Mouse (Mus musculus): ENCODE data around the gene Btaf1.
A peak's percentile ranks its signal among the peaks of the same experiment; 100 is the strongest.

GRCm38 (mm10) chr19:36897778-36898177 is 28.1 kb upstream of the Btaf1 start:
- TF ChIP-seq CTCF (IDR thresholded peaks at IDR 0.05; ENCODE audit: borderline replicate concordance, insufficient read depth, low read length), result peak; percentile 35; the same call in 1 of the 2 replicates
- TF ChIP-seq POLR2A (IDR thresholded peaks at IDR 0.05; ENCODE audit: low read depth, low read length), result no peak

Measured in embryonic fibroblast, embryonic 13.5 days (primary cell).